Mouse (Mus musculus): ENCODE results near the gene Shtn1.

Gene Shtn1

GRCm38 (mm10) chr19:59075472-59076101 lies at the start of gene Shtn1:
Gene Shtn1 (minus strand): TSS chr19:59076100.
- DNase-seq: peak; percentile 77

- no peak for DNase-seq
Measured at GRCm38 (mm10) chr19:59114152-59114551, 38.3 kb upstream of the Shtn1 start.

GRCm38 (mm10) chr19:59109937-59110336 lies 34.0 kb upstream of the Shtn1 start:
- DNase-seq: no peak

GRCm38 (mm10) chr19:59098315-59098714 lies 22.4 kb upstream of the Shtn1 start:
- no peak for DNase-seq

GRCm38 (mm10) chr19:59092295-59092694 lies 16.4 kb upstream of the Shtn1 start:
- no peak for DNase-seq

GRCm38 (mm10) chr19:59090337-59090736 lies 14.4 kb upstream of the Shtn1 start:
- no peak for DNase-seq

- no peak for DNase-seq
Measured at GRCm38 (mm10) chr19:59084296-59084695, 8.4 kb upstream of the Shtn1 start.

- no peak for DNase-seq
Measured at GRCm38 (mm10) chr19:59076131-59076530, 231 bp upstream of the Shtn1 start.

- DNase-seq: peak; percentile 38
Measured at GRCm38 (mm10) chr19:59074841-59075471, 944 bp downstream of the Shtn1 start.

- DNase-seq: no peak
Measured at GRCm38 (mm10) chr19:59074381-59074780, 1.5 kb downstream of the Shtn1 start.

- no peak for DNase-seq
Measured at GRCm38 (mm10) chr19:59073006-59073405, 2.9 kb downstream of the Shtn1 start.

- DNase-seq: no peak
Measured at GRCm38 (mm10) chr19:59071979-59072378, 3.9 kb downstream of the Shtn1 start.

- no peak for DNase-seq
Measured at GRCm38 (mm10) chr19:59071396-59071795, 4.5 kb downstream of the Shtn1 start.

- DNase-seq: no peak
Measured at GRCm38 (mm10) chr19:59067652-59068051, 8.2 kb downstream of the Shtn1 start.

- DNase-seq: no peak
Measured at GRCm38 (mm10) chr19:59066670-59067069, 9.2 kb downstream of the Shtn1 start.

GRCm38 (mm10) chr19:59066115-59066514 lies 9.8 kb downstream of the Shtn1 start:
- DNase-seq: no peak

- no peak for DNase-seq
Measured at GRCm38 (mm10) chr19:59064616-59065015, 11.3 kb downstream of the Shtn1 start.

- no peak for DNase-seq
Measured at GRCm38 (mm10) chr19:59063568-59063967, 12.3 kb downstream of the Shtn1 start.

GRCm38 (mm10) chr19:59058105-59058504 lies 17.8 kb downstream of the Shtn1 start:
- no peak for DNase-seq

- no peak for DNase-seq
Measured at GRCm38 (mm10) chr19:59057366-59057765, 18.5 kb downstream of the Shtn1 start.

GRCm38 (mm10) chr19:59054632-59054951 lies 21.3 kb downstream of the Shtn1 start:
- no peak for DNase-seq

GRCm38 (mm10) chr19:59053931-59054631 lies 21.8 kb downstream of the Shtn1 start:
- no peak for DNase-seq

- DNase-seq: no peak
Measured at GRCm38 (mm10) chr19:59052783-59053490, 23.0 kb downstream of the Shtn1 start.

- no peak for DNase-seq
Measured at GRCm38 (mm10) chr19:59052053-59052452, 23.8 kb downstream of the Shtn1 start.
